Mouse (Mus musculus) midbrain, embryonic 14.5 days (tissue): Measurements from ENCODE around the gene Csmd2. TPM values are rescaled to one million over a fixed set of nuclear protein-coding genes. Genes with fewer than 3 reads are reported as not detected.
"Not testable (repeated sequence)": the region's sequence is repeated elsewhere in the genome, so short reads cannot be mapped to it uniquely, and the experiment has no call there.

Experiments
- ATAC-seq: fragments of 200-750 bp; cut with Nextera tagmentation; 2 replicates; pipeline ENCODE4 v1.8.0; 2017; ENCODE audit warnings: moderate number of reproducible peaks, moderate library complexity; ENCODE audit not compliant: low FRiP score, low TSS enrichment
- DNase-seq: peaks from one replicate; pipeline ENCODE4 v3.0.0-alpha.2; 2015
- H3K27ac ChIP-seq: fragments of 300-500 bp; sonication (generic); replicated peaks from 2 replicates; pipeline ENCODE4 v1.5.1; 2014; ENCODE audit warnings: mild to moderate bottlenecking, low read depth, low read length, moderate library complexity
- H3K27me3 ChIP-seq: fragments of 300-500 bp; sonication (generic); 2 replicates; pipeline ENCODE4 v1.6.1; 2014; ENCODE audit warnings: low read length, control low read depth, mixed read lengths; ENCODE audit not compliant: control insufficient read depth, insufficient read depth
- H3K36me3 ChIP-seq: fragments of 300-500 bp; sonication (generic); 2 replicates; pipeline ENCODE4 v1.6.1; 2014; ENCODE audit warnings: low read length, control low read depth; ENCODE audit not compliant: control insufficient read depth, insufficient read depth
- H3K4me1 ChIP-seq: fragments of 300-500 bp; sonication (generic); 2 replicates; pipeline ENCODE4 v1.6.1; 2014; ENCODE audit warnings: mild to moderate bottlenecking, antibody characterized with exemption, low read length, control low read depth; ENCODE audit not compliant: control insufficient read depth, insufficient read depth
- H3K4me2 ChIP-seq: fragments of 300-500 bp; sonication (generic); 2 replicates; pipeline ENCODE4 v1.6.1; 2014; ENCODE audit warnings: mild to moderate bottlenecking, low read length, moderate library complexity
- H3K4me3 ChIP-seq: fragments of 300-500 bp; sonication (generic); replicated peaks from 2 replicates; pipeline ENCODE4 v1.5.1; 2014; ENCODE audit warnings: low read depth, low read length
- H3K9ac ChIP-seq: fragments of 300-500 bp; sonication (generic); replicated peaks from 2 replicates; pipeline ENCODE4 v1.6.1; 2014; ENCODE audit warnings: mild to moderate bottlenecking, low read length, moderate library complexity
- H3K9me3 ChIP-seq: fragments of 300-500 bp; sonication (generic); 2 replicates; pipeline ENCODE4 v1.6.1; 2016; ENCODE audit warnings: low read length, control low read depth, mixed read lengths; ENCODE audit not compliant: control insufficient read depth
- WGBS: fragments of 180-500 bp; shearing (Covaris S2); extraction: QIAGEN DNeasy Blood & Tissue Kit; methylation state at CpG from one replicate; pipeline ENCODE4 v1.1.7; 2014; 5-methylcytosine and 5-hydroxymethylcytosine counted together
- polyA plus RNA-seq: library from polyadenylated mRNA; unstranded; fragments of >200 nt; fragmentation: Nextera tagmentation; extraction: Ambion mirVana; gene quantifications from 2 replicates; pipeline ENCODE4 v1.2.1, GENCODE M21; 2014

Csmd2 gene
- polyA plus RNA-seq, 1 experiment from 2014 or later: 9.8 TPM

GRCm38 (mm10) chr4:128004797-128005452 lies 17.3 kb downstream of the Csmd2 start:
- 71% methylated on average over 3 of the region's 3 CpGs for WGBS
- no peak overlapping the region for H3K27ac ChIP-seq
- ATAC-seq (no peak), DNase-seq (no peak)
- H3K9me3 ChIP-seq: no peaks in the 10 kb centered on the region
- no peaks in the 10 kb centered on the region for H3K4me1 ChIP-seq
- no peak overlapping the region for H3K4me3 ChIP-seq
- no peaks in the 10 kb centered on the region for H3K27me3 ChIP-seq
- H3K9ac ChIP-seq: no peak overlapping the region
- H3K4me2 ChIP-seq: no peak overlapping the region
- no peaks in the 10 kb centered on the region for H3K36me3 ChIP-seq

GRCm38 (mm10) chr4:128019465-128019864 lies 31.8 kb downstream of the Csmd2 start:
- no peak overlapping the region for H3K4me2 ChIP-seq
- 71% methylated on average over 2 of the region's 2 CpGs for WGBS
- H3K27ac ChIP-seq: no peak overlapping the region
- H3K27me3 ChIP-seq: no peaks in the 10 kb centered on the region
- no peaks in the 10 kb centered on the region for H3K4me1 ChIP-seq
- no peak overlapping the region for H3K4me3 ChIP-seq
- DNase-seq (peak; percentile 18), ATAC-seq (no peak)
- no peaks in the 10 kb centered on the region for H3K9me3 ChIP-seq
- H3K9ac ChIP-seq: no peak overlapping the region
- no peaks in the 10 kb centered on the region for H3K36me3 ChIP-seq

GRCm38 (mm10) chr4:128028294-128028693 lies 40.6 kb downstream of the Csmd2 start:
- ATAC-seq: no peak
- Histone ChIP-seq H3K27me3 (no peaks in the 10 kb centered on the region), H3K36me3 (no peaks in the 10 kb centered on the region), H3K9ac (no peak overlapping the region), H3K4me1 (no peaks in the 10 kb centered on the region), H3K27ac (no peak overlapping the region), H3K9me3 (no peaks in the 10 kb centered on the region), H3K4me2 (no peak overlapping the region), H3K4me3 (no peak overlapping the region)
- DNase-seq: no peak
- 91% methylated on average over 1 of the region's 1 CpGs for WGBS

- DNase-seq (peak; percentile 33), ATAC-seq (no peak)
- Histone ChIP-seq H3K4me3 (no peak overlapping the region), H3K9me3 (no peaks in the 10 kb centered on the region), H3K27me3 (no peaks in the 10 kb centered on the region), H3K4me2 (no peak overlapping the region), H3K9ac (no peak overlapping the region), H3K27ac (peak overlapping the region; percentile 69), H3K36me3 (no peaks in the 10 kb centered on the region), H3K4me1 (peaks cover 16% of the 10 kb centered on the region)
- 32% methylated on average over 4 of the region's 4 CpGs for WGBS
Measured at GRCm38 (mm10) chr4:128041901-128042300, 54.2 kb downstream of the Csmd2 start.

DNA sequence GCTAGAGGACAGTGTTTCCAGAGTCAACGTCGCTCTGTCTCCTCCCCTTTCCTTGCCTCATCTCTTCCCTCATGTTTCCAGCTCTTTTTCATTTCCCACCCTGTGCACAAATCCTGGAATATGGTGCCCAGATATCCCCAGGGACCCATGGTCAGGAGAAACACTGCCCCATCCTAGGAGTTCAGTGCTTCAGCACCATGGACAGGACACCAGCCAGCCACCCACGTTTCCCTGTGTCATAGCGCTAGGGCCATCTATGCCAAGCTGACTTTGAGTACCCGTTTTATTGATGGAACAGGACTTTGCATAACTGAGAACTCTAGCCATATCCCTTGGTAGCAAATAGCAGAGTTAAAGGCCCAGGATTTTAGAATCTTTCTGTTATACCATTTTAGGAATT lies 55.0 kb downstream of the Csmd2 start:
- Histone ChIP-seq H3K4me2 (no peak overlapping the region), H3K36me3 (no peaks in the 10 kb centered on the region), H3K27me3 (no peaks in the 10 kb centered on the region), H3K9ac (no peak overlapping the region), H3K9me3 (no peaks in the 10 kb centered on the region), H3K27ac (no peak overlapping the region; the same call in 1 of the 2 replicates), H3K4me1 (peaks cover 16% of the 10 kb centered on the region), H3K4me3 (no peak overlapping the region)
- 37% methylated on average over 5 of the region's 5 CpGs for WGBS
- ATAC-seq (no peak), DNase-seq (peak; percentile 40)

GRCm38 (mm10) chr4:128048716-128049115 lies 61.1 kb downstream of the Csmd2 start:
- no peaks in the 10 kb centered on the region for H3K36me3 ChIP-seq
- DNase-seq (no peak), ATAC-seq (no peak)
- 84% methylated on average over 1 of the region's 1 CpGs for WGBS
- no peaks in the 10 kb centered on the region for H3K27me3 ChIP-seq
- H3K9ac ChIP-seq: no peak overlapping the region
- 0 out of 2 replicates have a peak, but pooled peaks cover 3% of the 10 kb centered on the region for H3K4me1 ChIP-seq
- H3K4me3 ChIP-seq: no peak overlapping the region
- H3K4me2 ChIP-seq: no peak overlapping the region
- no peaks in the 10 kb centered on the region for H3K9me3 ChIP-seq
- H3K27ac ChIP-seq: no peak overlapping the region

GRCm38 (mm10) chr4:128052701-128053100 lies 65.0 kb downstream of the Csmd2 start:
- no peak overlapping the region for H3K4me2 ChIP-seq
- no peak overlapping the region for H3K4me3 ChIP-seq
- no peak for ATAC-seq
- H3K9me3 ChIP-seq: no peaks in the 10 kb centered on the region
- 82% methylated on average over 8 of the region's 8 CpGs for WGBS
- no peak overlapping the region for H3K9ac ChIP-seq
- H3K27me3 ChIP-seq: no peaks in the 10 kb centered on the region
- H3K27ac ChIP-seq: no peak overlapping the region
- H3K4me1 ChIP-seq: 0 out of 2 replicates have a peak, but pooled peaks cover 3% of the 10 kb centered on the region
- H3K36me3 ChIP-seq: no peaks in the 10 kb centered on the region
- no peak for DNase-seq

GRCm38 (mm10) chr4:128061274-128061673 lies 73.6 kb downstream of the Csmd2 start:
- not testable (repeated sequence) for H3K4me2 ChIP-seq, H3K9me3 ChIP-seq, DNase-seq, H3K9ac ChIP-seq, H3K36me3 ChIP-seq, H3K27me3 ChIP-seq, H3K4me3 ChIP-seq, H3K4me1 ChIP-seq, ATAC-seq, H3K27ac ChIP-seq
- 85% methylated on average over 2 of the region's 2 CpGs for WGBS

- H3K4me1 ChIP-seq: no peaks in the 10 kb centered on the region; the same call in 1 of the 2 replicates
- 75% methylated on average over 9 of the region's 9 CpGs for WGBS
- no peaks in the 10 kb centered on the region for H3K9me3 ChIP-seq
- no peaks in the 10 kb centered on the region for H3K36me3 ChIP-seq
- H3K9ac ChIP-seq: no peak overlapping the region
- no peak for DNase-seq
- H3K4me3 ChIP-seq: no peak overlapping the region
- no peak overlapping the region for H3K4me2 ChIP-seq
- H3K27ac ChIP-seq: no peak overlapping the region
- H3K27me3 ChIP-seq: no peaks in the 10 kb centered on the region
- no peak for ATAC-seq
Measured at GRCm38 (mm10) chr4:128067189-128067588, 79.5 kb downstream of the Csmd2 start.
